Mouse (Mus musculus): ENCODE measurements around the gene Ssc4d. TPM values are rescaled to one million over a fixed set of nuclear protein-coding genes. Genes with fewer than 3 reads are reported as not detected.

Gene Ssc4d
- total and polyA plus RNA-seq, 3 experiments = 1.9 to 2.9 (median 2.0) TPM

DNA sequence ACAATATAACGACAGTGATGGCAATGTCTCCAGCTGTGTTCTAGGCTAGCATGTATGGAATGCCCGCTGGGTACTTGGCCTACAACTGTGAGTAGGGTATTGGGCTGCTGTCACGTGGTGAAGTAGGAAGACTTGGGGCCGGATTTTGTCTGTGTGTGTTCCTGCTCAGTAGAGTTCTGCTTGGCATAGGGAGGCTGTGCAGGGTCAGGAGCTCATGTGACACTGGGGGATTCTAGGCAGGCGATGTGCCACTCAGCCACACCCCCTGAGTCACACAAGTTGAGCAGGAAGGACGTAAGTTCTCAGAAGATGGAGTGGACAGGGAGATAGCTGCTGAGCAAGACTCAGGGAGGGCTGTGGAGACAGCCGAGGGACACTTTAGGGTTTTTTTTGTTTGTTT, 33.4 kb upstream of the Ssc4d start:
- Histone ChIP-seq H3K79me2 (replicated peaks; ENCODE audit: control insufficient read depth, extremely low read depth, insufficient read depth, poor library complexity, severe bottlenecking) (0 out of 2 replicates have a peak, but pooled peaks cover 8% of the 10 kb centered on the region), H3K4me2 (ENCODE audit: insufficient read depth, low read depth, poor library complexity, severe bottlenecking) (no peak overlapping the region), H3K9ac (ENCODE audit: insufficient read depth, low read depth) (no peak overlapping the region), H3K36me3 (replicated peaks in 1 of 2; ENCODE audit: control insufficient read depth in 1 of 2, insufficient read depth in 1 of 2, low read length in 1 of 2) (peaks cover 26 to 58% of the 10 kb centered on the region in 2 experiments), H3K4me1 (ENCODE audit: control insufficient read depth in 1 of 2, insufficient read depth in 2 of 2) (peaks cover 34 to 78% of the 10 kb centered on the region in 2 experiments), H3K27me3 (replicated peaks) (no peaks in the 10 kb centered on the region), H3K9me3 (replicated peaks; ENCODE audit: low read length) (no peaks in the 10 kb centered on the region), H3K27ac (ENCODE audit: insufficient read depth, low read depth) (no peak overlapping the region), H3K4me3 (replicated peaks in 1 of 3; ENCODE audit: low read depth in 2 of 3, low read length in 2 of 3, poor library complexity in 1 of 3) (no peak overlapping the region)
- DNase-seq (ENCODE audit: extremely low read depth) = no peak
- TF ChIP-seq ZMIZ1 (IDR thresholded peaks at IDR 0.05; ENCODE audit: low read depth, low read length) (no peak), ZC3H11A (IDR thresholded peaks at IDR 0.05; ENCODE audit: low read depth, low read length) (no peak), TCF12 (IDR thresholded peaks at IDR 0.05; ENCODE audit: low read depth, low read length) (no peak), MEF2A (IDR thresholded peaks at IDR 0.05; ENCODE audit: borderline replicate concordance, low read depth, low read length) (no peak), NELFE (IDR thresholded peaks at IDR 0.05; ENCODE audit: low read depth, low read length) (no peak), E2F4 (IDR thresholded peaks at IDR 0.05; ENCODE audit: insufficient replicate concordance, low read depth, low read length) (no peak)
- dilution Hi-C loops (cut with MboI; ENCODE audit: extremely low pct_ligation_motif_present, extremely low pct_unique_long_range_greater_than_20kb, low sequenced_read_pairs) (no loop called here), in situ Hi-C loops (cut with MboI; ENCODE audit: low pct_ligation_motif_present, low pct_unique_long_range_greater_than_20kb, low sequenced_read_pairs) (no loop called here)

GRCm38 (mm10) chr5:136004537-136004936, 30.2 kb upstream of the Ssc4d start:
- dilution Hi-C loops (cut with MboI; ENCODE audit: extremely low pct_ligation_motif_present, extremely low pct_unique_long_range_greater_than_20kb, low sequenced_read_pairs) = no loop called here

DNA sequence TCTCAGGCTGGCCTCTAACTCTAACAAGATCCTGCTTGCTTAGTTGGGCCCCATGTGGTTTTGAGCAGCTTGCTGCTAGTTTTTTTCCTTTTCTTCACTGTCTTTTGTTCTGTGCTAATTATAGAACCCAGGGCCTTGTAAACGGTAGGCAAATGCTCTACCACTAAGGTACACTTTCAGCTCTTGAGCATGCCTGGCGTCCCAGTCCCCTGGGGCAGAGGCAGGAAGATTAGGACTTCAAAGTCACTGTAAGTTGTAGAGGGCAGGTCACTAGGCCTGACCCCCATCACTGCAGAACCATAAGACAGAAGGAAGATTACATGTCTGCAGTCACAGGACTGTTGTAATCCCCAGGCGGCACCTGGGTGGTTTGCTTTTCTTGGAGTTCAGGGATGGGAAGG, 28.4 kb upstream of the Ssc4d start:
- peaks cover 16 to 49% of the 10 kb centered on the region in 2 experiments for H3K36me3 ChIP-seq (replicated peaks in 1 of 2; ENCODE audit: control insufficient read depth in 1 of 2, insufficient read depth in 1 of 2, low read length in 1 of 2)
- no peaks in the 10 kb centered on the region for H3K27me3 ChIP-seq (replicated peaks)
- in situ Hi-C loops (cut with MboI; ENCODE audit: low pct_ligation_motif_present, low pct_unique_long_range_greater_than_20kb, low sequenced_read_pairs) = no loop called here
- H3K4me3 ChIP-seq (replicated peaks in 1 of 3; ENCODE audit: low read depth in 2 of 3, low read length in 2 of 3, poor library complexity in 1 of 3) = peak overlapping the region in 1 of 3 experiments; percentile 48
- dilution Hi-C loops (cut with MboI; ENCODE audit: extremely low pct_ligation_motif_present, extremely low pct_unique_long_range_greater_than_20kb, low sequenced_read_pairs) = no loop called here
- H3K79me2 ChIP-seq (replicated peaks; ENCODE audit: control insufficient read depth, extremely low read depth, insufficient read depth, poor library complexity, severe bottlenecking) = peaks cover 14% of the 10 kb centered on the region
- H3K4me1 ChIP-seq (ENCODE audit: control insufficient read depth in 1 of 2, insufficient read depth in 2 of 2) = peaks cover 46 to 91% of the 10 kb centered on the region in 2 experiments
- peak; percentile 83 for DNase-seq (ENCODE audit: extremely low read depth)
- no peak overlapping the region for H3K9ac ChIP-seq (ENCODE audit: insufficient read depth, low read depth)
- H3K27ac ChIP-seq (ENCODE audit: insufficient read depth, low read depth) = peak overlapping the region; percentile 84
- peak overlapping the region; percentile 7 for H3K4me2 ChIP-seq (ENCODE audit: insufficient read depth, low read depth, poor library complexity, severe bottlenecking)
- peaks cover 4% of the 10 kb centered on the region for H3K9me3 ChIP-seq (replicated peaks; ENCODE audit: low read length)
- TF ChIP-seq KAT2A (IDR thresholded peaks at IDR 0.05; ENCODE audit: insufficient replicate concordance, low read length) (no peak), MAZ (IDR thresholded peaks at IDR 0.05; ENCODE audit: low read depth, low read length) (peak; percentile 68; the same call in 1 of the 2 replicates), ZC3H11A (IDR thresholded peaks at IDR 0.05; ENCODE audit: low read depth, low read length) (no peak), RCOR1 (conservative IDR thresholded peaks at IDR 0.05; ENCODE audit: low read depth, low read length) (no peak; the same call in 1 of the 2 replicates), EP300 (IDR thresholded peaks at IDR 0.05; ENCODE audit: low read length) (peak; percentile 79), NELFE (IDR thresholded peaks at IDR 0.05; ENCODE audit: low read depth, low read length) (no peak), JUND (conservative IDR thresholded peaks at IDR 0.05; ENCODE audit: low read depth, low read length) (no peak), E2F4 (IDR thresholded peaks at IDR 0.05; ENCODE audit: insufficient replicate concordance, low read depth, low read length) (no peak), SMC3 (IDR thresholded peaks at IDR 0.05; ENCODE audit: low read depth, low read length) (no peak), BHLHE40 (IDR thresholded peaks at IDR 0.05; ENCODE audit: low read depth, low read length) (peak; percentile 77), CHD2 (IDR thresholded peaks at IDR 0.05; ENCODE audit: low read length) (peak; percentile 56; the same call in 1 of the 2 replicates), MAFK (IDR thresholded peaks at IDR 0.05; ENCODE audit: insufficient replicate concordance, low read length) (peak; percentile 42; the same call in 1 of the 2 replicates), CTCF (conservative IDR thresholded peaks at IDR 0.05 in 1 of 2, IDR thresholded peaks at IDR 0.05 in 1 of 2; ENCODE audit: low read depth in 2 of 2, low read length in 2 of 2) (no peak), RAD21 (IDR thresholded peaks at IDR 0.05; ENCODE audit: low read depth, low read length) (no peak; the same call in 1 of the 2 replicates), MEF2A (IDR thresholded peaks at IDR 0.05; ENCODE audit: borderline replicate concordance, low read depth, low read length) (peak; percentile 98), CHD1 (IDR thresholded peaks at IDR 0.05; ENCODE audit: low read depth, low read length) (peak; percentile 91; the same call in 1 of the 2 replicates), MYC (IDR thresholded peaks at IDR 0.05; ENCODE audit: low read depth, low read length) (peak; percentile 87), NRF1 (IDR thresholded peaks at IDR 0.05; ENCODE audit: low read depth, low read length) (peak; percentile 73)

More at GRCm38 (mm10) chr5:136004537-136004936, 30.2 kb upstream of the Ssc4d start:
- H3K9ac ChIP-seq (ENCODE audit: insufficient read depth, low read depth) = no peak overlapping the region
- peaks cover 4 to 47% of the 10 kb centered on the region in 2 experiments for H3K36me3 ChIP-seq (replicated peaks in 1 of 2; ENCODE audit: control insufficient read depth in 1 of 2, insufficient read depth in 1 of 2, low read length in 1 of 2)
- H3K27ac ChIP-seq (ENCODE audit: insufficient read depth, low read depth) = no peak overlapping the region
- H3K4me1 ChIP-seq (ENCODE audit: control insufficient read depth in 1 of 2, insufficient read depth in 2 of 2) = peaks cover 48 to 94% of the 10 kb centered on the region in 2 experiments
- H3K79me2 ChIP-seq (replicated peaks; ENCODE audit: control insufficient read depth, extremely low read depth, insufficient read depth, poor library complexity, severe bottlenecking) = peaks cover 14% of the 10 kb centered on the region
- in situ Hi-C loops (cut with MboI; ENCODE audit: low pct_ligation_motif_present, low pct_unique_long_range_greater_than_20kb, low sequenced_read_pairs) = no loop called here
- H3K27me3 ChIP-seq (replicated peaks) = no peaks in the 10 kb centered on the region
- DNase-seq (ENCODE audit: extremely low read depth) = no peak
- H3K4me3 ChIP-seq (replicated peaks in 1 of 3; ENCODE audit: low read depth in 2 of 3, low read length in 2 of 3, poor library complexity in 1 of 3) = peak overlapping the region in 1 of 3 experiments; percentile 48
- peak; percentile 31; the same call in 1 of the 2 replicates for TF ChIP-seq MYC (IDR thresholded peaks at IDR 0.05; ENCODE audit: low read depth, low read length)
- no peak for TF ChIP-seq RCOR1 (conservative IDR thresholded peaks at IDR 0.05; ENCODE audit: low read depth, low read length)
- no peak for TF ChIP-seq SMC3 (IDR thresholded peaks at IDR 0.05; ENCODE audit: low read depth, low read length)
- TF ChIP-seq NELFE (IDR thresholded peaks at IDR 0.05; ENCODE audit: low read depth, low read length) = no peak
- no peak for TF ChIP-seq NRF1 (IDR thresholded peaks at IDR 0.05; ENCODE audit: low read depth, low read length)
- TF ChIP-seq JUN (IDR thresholded peaks at IDR 0.05; ENCODE audit: insufficient read depth, low read depth, low read length) = no peak
- no peak for TF ChIP-seq JUND (conservative IDR thresholded peaks at IDR 0.05; ENCODE audit: low read depth, low read length)
- peak; percentile 57; the same call in 1 of the 2 replicates for TF ChIP-seq MAX (IDR thresholded peaks at IDR 0.05; ENCODE audit: low read length)
- no peak for TF ChIP-seq TCF12 (IDR thresholded peaks at IDR 0.05; ENCODE audit: low read depth, low read length)
- TF ChIP-seq MXI1 (IDR thresholded peaks at IDR 0.05; ENCODE audit: low read depth, low read length) = peak; percentile 53; the same call in 1 of the 2 replicates
- TF ChIP-seq BHLHE40 (IDR thresholded peaks at IDR 0.05; ENCODE audit: low read depth, low read length) = peak; percentile 75
- no peak for TF ChIP-seq CHD2 (IDR thresholded peaks at IDR 0.05; ENCODE audit: low read length)
- TF ChIP-seq PAX5 (IDR thresholded peaks at IDR 0.05; ENCODE audit: low read length) = no peak
- H3K9me3 ChIP-seq (replicated peaks; ENCODE audit: low read length) = no peaks in the 10 kb centered on the region
- H3K4me2 ChIP-seq (ENCODE audit: insufficient read depth, low read depth, poor library complexity, severe bottlenecking) = peak overlapping the region; percentile 27
